Mouse (Mus musculus): ENCODE measurements around the gene BC028528.

DNA sequence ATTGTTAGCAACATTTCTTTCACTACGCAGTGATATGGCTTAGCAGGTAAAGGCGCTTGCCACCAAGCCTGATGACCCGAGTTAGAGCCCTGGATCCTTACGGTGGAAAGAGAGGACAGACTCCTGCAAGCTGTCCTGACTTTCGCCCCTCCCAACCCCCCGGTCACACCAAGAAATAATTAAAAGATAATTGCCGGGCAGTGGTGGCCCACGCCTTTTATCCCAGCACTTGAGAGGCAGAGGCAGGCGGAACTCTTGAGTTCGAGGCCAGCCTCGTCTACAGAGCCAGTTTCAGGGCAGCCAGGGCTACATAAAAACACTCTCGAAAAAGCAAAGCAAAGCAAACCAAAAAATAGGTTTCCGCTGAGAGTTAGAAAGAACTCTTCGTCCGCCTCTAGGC, 20.8 kb downstream of the BC028528 start:
- TF ChIP-seq CTCF (IDR thresholded peaks at IDR 0.05; ENCODE audit: control insufficient read depth, insufficient read depth, low read length) (no peak), POLR2A (IDR thresholded peaks at IDR 0.05; ENCODE audit: borderline replicate concordance, control insufficient read depth, low read depth, low read length) (no peak)

Data from bone marrow, adult 2 months (tissue).